Mouse (Mus musculus) granulocyte monocyte progenitor cell, adult 5-6 weeks (primary cell): ENCODE results near the gene Cygb. TPM values are rescaled to one million over a fixed set of nuclear protein-coding genes. Genes with fewer than 3 reads are reported as not detected.

Experiments used
- ATAC-seq: replicated peaks from 2 replicates; pipeline ENCODE4 v1.8.0; 2016; ENCODE audit warnings: mild to moderate bottlenecking, moderate TSS enrichment, inconsistent platforms; ENCODE audit not compliant: poor library complexity, severe bottlenecking
- total RNA-seq, 2 experiments: library from RNA; stranded (forward) in 1 of 2; stranded (reverse) in 1 of 2; fragments of 200-712, 200-1000 nt in 1 of 2; fragments of >200 nt in 1 of 2; fragmentation: Nextera tagmentation in 1 of 2; gene quantifications; 2 replicates each; pipeline ENCODE4 v1.2.3; 2014 to 2017

The Cygb gene
- total RNA-seq, 2 experiments from 2014 or later, result not detected

GRCm38 (mm10) chr11:116659027-116659621 is 5.0 kb upstream of the Cygb start:
- ATAC-seq, result no peak

GRCm38 (mm10) chr11:116658238-116658637 is 4.1 kb upstream of the Cygb start:
- ATAC-seq, result no peak

DNA sequence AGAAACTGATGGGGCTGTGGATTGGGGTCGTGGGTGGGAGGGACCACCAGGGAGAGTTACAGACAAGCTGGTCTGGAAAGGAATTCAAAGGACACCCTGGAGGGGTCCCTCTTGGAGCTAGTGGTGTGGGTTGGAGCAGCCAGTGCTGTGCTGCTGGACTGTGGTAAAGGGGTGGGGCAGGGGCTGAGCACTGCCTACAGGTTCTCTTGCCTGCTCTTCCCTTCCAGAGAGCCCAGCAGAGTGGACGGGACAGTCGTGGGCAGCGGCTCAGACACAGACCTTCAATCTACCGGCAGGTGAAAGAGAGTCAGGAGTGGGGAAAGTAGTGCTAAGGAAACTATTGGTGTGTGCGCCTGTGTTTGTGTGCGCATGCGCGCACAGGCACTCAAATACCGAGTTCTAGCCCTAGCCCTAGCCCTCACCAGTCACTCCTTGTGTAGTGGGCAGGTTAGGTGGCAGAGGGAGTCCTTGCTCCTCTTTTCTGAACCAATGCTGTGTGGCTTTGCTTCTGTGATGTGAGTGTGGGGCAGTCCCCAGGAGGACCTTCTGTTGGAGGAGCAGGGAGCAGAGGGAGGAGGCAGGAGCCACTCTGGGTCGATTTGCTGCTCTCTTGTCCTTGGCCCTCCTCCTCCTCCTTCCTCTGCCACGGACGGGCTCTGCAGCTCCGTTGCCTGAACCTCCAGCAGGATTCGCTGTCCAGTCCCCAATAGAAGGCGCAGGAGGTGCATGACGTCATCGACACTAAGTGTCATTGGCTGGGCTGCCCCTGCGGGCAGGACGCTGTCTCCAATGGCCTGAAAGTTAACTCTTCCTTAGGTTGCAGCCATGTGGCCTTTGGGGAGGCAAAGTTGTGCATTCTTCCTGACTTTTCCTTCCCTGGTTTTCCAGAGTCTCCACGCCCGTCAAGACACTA is 3.5 kb upstream of the Cygb start:
- ATAC-seq, result peak; percentile 87

DNA sequence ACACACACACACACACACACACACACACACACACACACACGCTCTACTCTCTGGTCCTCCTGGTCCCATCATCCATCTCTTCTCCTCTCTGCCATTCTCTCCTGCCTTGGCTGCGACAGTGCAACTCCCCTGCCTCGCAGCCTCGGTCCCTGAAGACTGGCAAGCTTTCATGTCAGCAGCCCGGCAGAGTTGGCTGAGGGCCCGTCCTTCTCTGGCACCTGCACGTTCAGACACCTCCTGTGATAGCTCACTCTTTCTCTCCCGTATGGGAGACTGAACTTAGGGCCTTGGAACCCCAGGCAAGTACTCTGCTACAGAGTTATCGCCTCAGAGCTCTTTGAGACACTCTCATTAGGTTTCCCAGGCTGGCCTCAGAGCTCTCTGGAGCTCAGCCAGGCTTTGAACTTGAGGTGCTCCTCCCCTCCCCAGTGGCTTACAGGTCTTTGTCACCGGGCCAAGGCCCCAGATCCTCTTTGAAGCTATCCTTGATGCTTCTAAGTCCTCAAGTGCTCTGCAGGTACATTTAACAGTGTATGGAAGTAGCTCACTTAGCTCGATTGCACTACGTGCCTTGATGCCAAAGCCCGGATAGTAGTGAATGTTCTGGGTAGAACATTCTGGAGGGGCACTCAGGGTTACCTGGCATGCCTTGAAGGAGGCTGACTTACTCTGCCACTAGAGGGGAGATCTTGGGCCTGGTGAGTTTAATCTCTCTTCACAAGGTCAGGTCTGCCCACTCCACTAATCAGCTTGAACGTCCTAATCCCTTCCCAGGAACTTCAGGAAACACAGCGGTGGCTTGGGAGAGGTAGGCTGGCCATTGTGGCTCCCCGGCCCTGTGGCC is 2.5 kb upstream of the Cygb start:
- ATAC-seq, result no peak

DNA sequence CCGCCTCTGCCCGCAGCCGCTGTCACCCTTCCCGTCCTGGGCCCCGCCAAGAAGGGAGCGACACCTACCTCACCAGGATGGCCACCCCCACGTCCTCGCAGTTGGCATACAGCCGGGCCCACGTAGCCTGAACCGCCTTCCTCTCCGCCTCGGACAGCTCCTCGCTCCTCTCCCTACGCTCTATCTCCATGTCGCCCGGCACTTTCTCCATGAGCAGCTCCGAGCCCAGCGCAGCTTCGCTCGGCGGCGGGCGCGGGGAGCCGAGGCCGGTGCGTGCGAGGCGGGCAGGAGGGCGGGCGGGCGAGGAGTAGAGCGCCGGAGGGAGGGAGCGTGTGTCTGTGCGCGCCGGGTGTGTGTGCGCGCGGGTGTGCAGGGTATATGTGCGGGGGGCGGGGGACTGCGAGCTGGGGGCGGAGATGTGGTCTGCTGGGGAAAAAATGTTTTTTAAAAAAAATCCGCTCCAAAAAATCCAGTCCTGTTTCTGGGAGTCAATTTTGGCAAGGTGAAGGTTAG is 348 bp downstream of the Cygb start:
- ATAC-seq, result no peak

DNA sequence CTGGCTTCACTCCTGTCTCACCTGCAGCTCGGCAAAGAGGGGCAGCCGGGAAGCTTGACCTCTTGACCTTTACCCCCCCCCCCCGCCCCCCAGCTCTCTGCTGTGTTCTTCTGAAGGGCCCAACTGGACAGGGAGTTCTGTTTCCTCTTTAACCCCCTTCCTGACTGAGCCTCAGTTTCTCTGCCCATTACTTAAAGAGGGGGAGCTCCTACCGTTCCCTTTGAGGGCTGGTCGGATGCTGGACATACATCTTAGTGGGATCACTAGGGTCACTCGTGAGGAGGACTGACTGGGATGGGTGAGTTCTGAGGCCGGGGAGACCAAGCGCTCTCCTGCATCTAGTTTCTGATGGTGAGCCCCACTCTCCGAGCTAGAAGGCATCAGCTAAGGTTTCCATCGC is 879 bp downstream of the Cygb start, which contains the start of gene Prcd:
Gene Prcd (plus strand): TSS at position 301 of the 400 bp plus-strand sequence.
- ATAC-seq, result no peak

DNA sequence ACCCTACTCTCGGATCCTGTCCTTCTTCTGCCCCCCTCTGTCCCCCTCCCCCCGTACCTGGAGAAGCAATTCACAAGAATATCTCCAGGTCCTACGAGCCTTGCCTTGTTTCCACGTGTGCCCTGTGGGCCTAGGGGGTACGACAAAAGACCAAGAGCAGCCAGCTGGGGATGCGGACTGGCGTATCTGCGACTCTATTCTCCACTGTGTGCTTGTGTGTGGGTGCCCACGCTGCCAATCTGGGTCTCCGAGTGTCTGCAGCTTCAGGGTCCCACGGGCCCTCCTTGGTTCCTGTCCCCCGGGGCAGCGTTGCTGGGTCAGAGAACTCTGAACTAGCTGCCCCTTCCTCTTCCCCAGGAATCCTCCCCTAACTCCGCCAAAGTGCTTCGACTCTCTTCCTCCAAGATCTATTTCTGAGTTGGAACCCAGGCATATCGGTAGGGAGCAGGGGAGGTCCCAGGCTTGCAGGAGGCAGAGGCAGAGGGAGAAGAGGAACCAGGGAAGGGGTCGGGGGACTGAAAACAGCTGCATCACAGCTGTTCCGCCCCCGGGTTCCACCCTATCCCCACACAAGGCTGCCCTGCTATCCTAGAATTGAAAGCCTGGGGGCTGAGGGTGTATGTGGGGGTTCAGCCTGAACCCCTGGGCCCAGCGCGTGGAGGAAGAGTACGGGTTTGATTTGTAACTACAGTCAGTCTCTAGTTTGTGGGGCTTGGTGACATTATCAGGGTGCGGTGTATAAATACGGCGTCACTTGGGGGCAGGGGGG is 1.6 kb downstream of the Cygb start:
- ATAC-seq, result no peak

DNA sequence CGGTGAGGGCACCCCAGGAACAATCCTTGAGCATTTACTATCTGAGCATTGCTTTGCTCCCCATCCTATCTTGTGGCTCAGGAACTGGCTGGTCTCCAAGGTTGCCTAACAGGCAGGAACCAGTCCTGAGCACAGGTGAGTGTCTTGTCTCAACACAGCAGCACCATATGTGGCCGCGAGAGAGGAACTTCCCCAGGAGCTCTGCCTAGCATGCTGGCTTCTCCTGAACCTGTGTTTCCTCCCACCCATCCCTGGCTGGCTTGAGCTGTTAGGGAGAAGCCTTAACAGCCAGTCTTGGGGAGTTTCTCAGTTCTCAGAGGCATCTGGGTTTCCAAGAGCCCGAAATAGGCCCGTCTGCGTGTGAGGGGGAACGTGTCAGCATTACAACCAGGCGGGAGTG is 2.8 kb downstream of the Cygb start:
- no peak for ATAC-seq

DNA sequence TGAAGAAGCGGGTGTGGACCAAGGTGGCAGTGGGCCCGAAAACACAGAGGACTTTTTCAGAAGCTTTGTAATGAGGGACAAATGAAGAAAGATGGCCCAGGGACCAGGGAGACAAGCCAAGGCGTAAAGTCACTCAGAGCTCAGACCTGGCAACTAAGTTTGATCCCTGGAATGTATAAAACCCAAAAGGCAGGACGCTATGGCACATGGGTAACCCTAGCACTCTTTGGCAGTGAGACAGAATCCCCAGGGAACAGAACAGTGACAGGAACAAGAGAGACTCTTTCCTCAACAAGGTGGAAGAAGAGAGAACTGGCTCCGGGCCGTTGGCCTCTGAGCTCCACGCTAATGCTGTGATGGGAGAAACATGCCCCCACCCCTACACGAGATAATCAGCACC is 3.3 kb downstream of the Cygb start:
- ATAC-seq, result no peak

DNA sequence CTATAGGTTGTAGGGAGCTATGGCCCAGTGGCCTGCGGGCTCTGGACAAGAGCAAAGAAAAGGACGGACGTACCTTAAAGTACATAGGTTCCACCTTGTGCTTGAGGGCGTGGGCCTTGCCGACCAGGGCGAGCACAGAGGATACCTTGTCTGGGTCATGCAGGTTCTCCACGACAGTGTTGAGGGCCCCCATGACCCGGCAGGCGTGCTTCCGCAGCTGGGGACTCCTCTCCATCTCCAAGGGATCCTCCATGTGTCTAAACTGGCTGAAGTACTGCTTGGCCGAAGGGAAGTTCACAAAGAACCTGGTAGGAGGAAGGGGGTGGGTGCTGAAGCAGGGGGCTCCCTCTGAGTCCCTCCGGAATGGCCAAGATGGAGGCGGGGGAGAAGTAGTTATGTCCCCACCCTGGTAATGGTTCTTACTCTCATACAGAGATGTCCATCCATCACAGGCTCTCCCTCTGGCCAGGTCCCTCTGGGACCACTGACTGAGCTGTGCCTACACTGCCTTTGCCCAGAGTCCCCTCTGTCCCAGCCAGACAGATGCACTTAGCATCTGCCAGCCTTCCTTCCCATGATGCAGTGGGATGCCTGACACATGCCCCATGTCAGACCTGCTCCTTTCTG is 4.3 kb downstream of the Cygb start:
- ATAC-seq, result no peak

GRCm38 (mm10) chr11:116648976-116649375 is 5.1 kb downstream of the Cygb start:
- no peak for ATAC-seq

DNA sequence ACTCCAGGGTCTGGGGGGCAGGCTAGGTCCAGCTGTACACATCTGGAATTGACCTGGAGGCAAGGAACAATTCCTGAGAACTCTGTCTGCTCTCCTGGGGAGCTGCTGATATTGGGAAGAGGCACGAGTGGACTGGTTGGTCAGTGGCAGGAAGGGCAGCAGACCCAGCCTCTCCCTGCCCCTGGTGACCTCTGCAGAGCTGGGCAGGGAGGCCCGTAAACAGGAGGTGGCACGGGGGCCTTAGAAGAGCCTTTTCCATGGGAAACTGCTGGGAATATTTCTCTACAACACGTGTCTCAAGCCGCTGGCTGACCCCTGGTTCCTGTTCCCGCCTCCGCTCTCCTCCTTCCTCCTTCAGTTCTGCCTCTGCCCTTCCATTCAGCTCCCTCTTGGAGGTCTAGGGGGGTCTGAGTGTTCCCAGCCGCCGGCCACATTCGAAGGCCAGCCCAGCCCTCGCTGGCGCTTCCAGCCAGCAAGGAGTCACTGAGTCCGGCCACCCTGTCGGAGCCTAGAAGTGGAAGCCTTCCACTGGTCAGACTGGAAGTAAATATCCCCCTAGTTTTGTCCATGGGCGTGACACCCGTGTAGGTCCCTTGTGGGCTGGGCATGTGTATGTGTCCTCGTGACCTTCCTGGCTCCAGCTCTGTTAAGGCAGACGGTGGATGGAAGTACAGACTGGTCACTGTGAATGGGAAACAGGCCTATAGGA is 5.7 kb downstream of the Cygb start:
- ATAC-seq, result no peak

DNA sequence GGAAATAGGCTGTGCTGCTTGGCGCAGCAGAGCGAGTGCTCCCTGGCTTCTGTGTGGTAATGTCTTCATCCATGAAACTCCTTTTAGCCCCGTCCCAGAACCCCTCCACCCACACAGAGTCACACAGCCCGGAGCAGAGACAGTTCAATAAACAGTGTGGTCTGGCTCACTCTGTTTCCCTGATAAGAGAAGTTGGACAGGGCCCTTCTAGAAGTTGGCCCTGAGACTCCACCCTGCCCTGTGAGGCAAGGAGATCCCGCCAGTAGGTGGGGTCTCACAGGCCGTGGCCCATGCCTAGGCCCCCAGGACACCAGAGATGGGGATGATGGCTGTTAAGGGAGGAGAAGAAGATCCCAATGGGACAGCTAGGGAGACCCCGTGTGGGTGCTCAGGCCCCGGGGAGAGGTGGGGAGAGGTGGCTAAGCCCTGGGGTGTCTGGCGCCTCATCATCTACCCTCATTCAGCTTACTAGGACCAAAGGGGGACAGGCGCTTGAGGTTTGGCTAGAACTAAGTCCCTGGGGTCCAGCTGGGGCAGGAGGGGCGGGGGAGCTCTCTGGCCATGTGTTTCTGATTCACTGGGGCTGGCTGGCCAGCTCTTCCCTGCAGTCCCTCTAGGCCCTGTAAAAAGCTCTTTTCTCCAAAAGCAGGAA is 6.6 kb downstream of the Cygb start:
- ATAC-seq, result no peak

GRCm38 (mm10) chr11:116646771-116647170 is 7.3 kb downstream of the Cygb start:
- ATAC-seq, result no peak

- ATAC-seq, result no peak
Measured at GRCm38 (mm10) chr11:116646136-116646535, 8.0 kb downstream of the Cygb start.

- ATAC-seq, result no peak
Measured at GRCm38 (mm10) chr11:116645446-116646110, 8.5 kb downstream of the Cygb start.

GRCm38 (mm10) chr11:116644225-116645112 is 9.6 kb downstream of the Cygb start:
- no peak for ATAC-seq
